Mouse (Mus musculus): ENCODE results near the gene Zfp420. TPM values are rescaled to one million over a fixed set of nuclear protein-coding genes. Genes with fewer than 3 reads are reported as not detected.
"Not testable (repeated sequence)": the region's sequence is repeated elsewhere in the genome, so short reads cannot be mapped to it uniquely, and the experiment has no call there.

The Zfp420 gene
- polyA plus RNA-seq, 1 experiment from 2014 or later = 9.1 TPM

DNA sequence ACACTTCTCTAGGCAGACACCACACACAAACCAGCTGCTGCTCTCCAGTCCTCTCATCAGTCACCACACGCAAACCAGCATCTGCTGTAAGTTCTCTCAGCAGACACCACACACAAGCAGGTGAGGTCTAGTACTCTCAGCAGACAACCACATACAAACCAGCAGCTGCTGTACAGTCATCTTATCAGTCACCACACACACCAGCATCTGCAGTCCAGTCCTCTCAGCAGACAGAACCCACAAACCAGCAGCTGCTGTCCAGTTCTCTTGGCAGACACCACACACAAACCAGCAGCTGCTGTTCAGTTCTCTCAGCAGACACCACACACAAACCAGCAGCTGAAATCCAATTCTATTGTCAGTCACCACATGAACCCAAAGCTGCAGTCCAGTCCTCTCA is 23.0 kb upstream of the Zfp420 start:
- no peak for ATAC-seq (ENCODE audit: low FRiP score, low TSS enrichment)
- no peak overlapping the region for H3K27ac ChIP-seq (ENCODE audit: low read depth, low read length)
- H3K36me3 ChIP-seq (ENCODE audit: control insufficient read depth, insufficient read depth, low read length) = peaks cover 2% of the 10 kb centered on the region; the same call in 1 of the 2 replicates
- no peak overlapping the region for H3K9ac ChIP-seq (ENCODE audit: low read depth, low read length)
- H3K9me3 ChIP-seq (ENCODE audit: control insufficient read depth, low read length) = no peaks in the 10 kb centered on the region
- H3K4me1 ChIP-seq (ENCODE audit: control insufficient read depth, insufficient read depth, low read length) = no peaks in the 10 kb centered on the region
- H3K27me3 ChIP-seq (ENCODE audit: control insufficient read depth, insufficient read depth, low read length) = no peaks in the 10 kb centered on the region
- no peak overlapping the region for H3K4me2 ChIP-seq (replicated peaks; ENCODE audit: low read depth, low read length)
- 91% methylated on average over 1 of the region's 1 CpGs for WGBS
- H3K4me3 ChIP-seq (ENCODE audit: low read length) = no peak overlapping the region

DNA sequence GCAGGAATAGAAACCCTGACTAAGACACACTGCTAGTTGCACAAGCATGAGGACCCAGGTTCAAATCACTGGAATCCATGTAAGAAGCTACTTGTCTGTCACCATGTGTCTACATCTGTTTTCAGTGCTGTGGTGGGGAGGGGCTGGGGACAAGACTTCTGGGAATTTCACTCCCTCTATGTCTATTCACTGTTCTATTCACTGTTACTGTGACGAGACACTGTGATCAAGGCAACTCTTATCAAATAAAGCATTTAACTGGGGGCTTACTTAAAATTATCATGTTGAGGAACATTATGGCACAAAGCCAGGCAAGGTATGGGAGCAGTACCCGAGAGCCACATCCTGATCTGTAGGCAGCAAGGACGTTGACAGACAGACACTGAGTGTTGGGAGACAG is 20.5 kb upstream of the Zfp420 start:
- WGBS = 80% methylated on average over 3 of the region's 3 CpGs
- no peaks in the 10 kb centered on the region for H3K9me3 ChIP-seq (ENCODE audit: control insufficient read depth, low read length)
- H3K27ac ChIP-seq (ENCODE audit: low read depth, low read length) = no peak overlapping the region
- H3K4me2 ChIP-seq (replicated peaks; ENCODE audit: low read depth, low read length) = no peak overlapping the region
- H3K36me3 ChIP-seq (ENCODE audit: control insufficient read depth, insufficient read depth, low read length) = peaks cover 1% of the 10 kb centered on the region
- no peaks in the 10 kb centered on the region for H3K27me3 ChIP-seq (ENCODE audit: control insufficient read depth, insufficient read depth, low read length)
- H3K9ac ChIP-seq (ENCODE audit: low read depth, low read length) = no peak overlapping the region
- H3K4me1 ChIP-seq (ENCODE audit: control insufficient read depth, insufficient read depth, low read length) = no peaks in the 10 kb centered on the region
- ATAC-seq (ENCODE audit: low FRiP score, low TSS enrichment) = no peak
- H3K4me3 ChIP-seq (ENCODE audit: low read length) = no peak overlapping the region

GRCm38 (mm10) chr7:29842105-29842504 is 17.7 kb upstream of the Zfp420 start:
- Histone ChIP-seq H3K4me1 (ENCODE audit: control insufficient read depth, insufficient read depth, low read length) (no peaks in the 10 kb centered on the region), H3K27ac (ENCODE audit: low read depth, low read length) (no peak overlapping the region), H3K4me2 (replicated peaks; ENCODE audit: low read depth, low read length) (no peak overlapping the region), H3K4me3 (ENCODE audit: low read length) (no peak overlapping the region), H3K27me3 (ENCODE audit: control insufficient read depth, insufficient read depth, low read length) (no peaks in the 10 kb centered on the region), H3K9me3 (ENCODE audit: control insufficient read depth, low read length) (no peaks in the 10 kb centered on the region), H3K9ac (ENCODE audit: low read depth, low read length) (no peak overlapping the region), H3K36me3 (ENCODE audit: control insufficient read depth, insufficient read depth, low read length) (peaks cover 18% of the 10 kb centered on the region)
- no peak for ATAC-seq (ENCODE audit: low FRiP score, low TSS enrichment)
- WGBS = 97% methylated on average over 1 of the region's 1 CpGs

GRCm38 (mm10) chr7:29844616-29845015 is 15.2 kb upstream of the Zfp420 start:
- no peaks in the 10 kb centered on the region for H3K9me3 ChIP-seq (ENCODE audit: control insufficient read depth, low read length)
- peaks cover 18% of the 10 kb centered on the region for H3K36me3 ChIP-seq (ENCODE audit: control insufficient read depth, insufficient read depth, low read length)
- no peaks in the 10 kb centered on the region for H3K4me1 ChIP-seq (ENCODE audit: control insufficient read depth, insufficient read depth, low read length)
- no peak overlapping the region for H3K9ac ChIP-seq (ENCODE audit: low read depth, low read length)
- H3K27ac ChIP-seq (ENCODE audit: low read depth, low read length) = no peak overlapping the region
- WGBS = 93% methylated on average over 5 of the region's 5 CpGs
- H3K27me3 ChIP-seq (ENCODE audit: control insufficient read depth, insufficient read depth, low read length) = no peaks in the 10 kb centered on the region
- no peak overlapping the region for H3K4me3 ChIP-seq (ENCODE audit: low read length)
- ATAC-seq (ENCODE audit: low FRiP score, low TSS enrichment) = no peak
- no peak overlapping the region for H3K4me2 ChIP-seq (replicated peaks; ENCODE audit: low read depth, low read length)

DNA sequence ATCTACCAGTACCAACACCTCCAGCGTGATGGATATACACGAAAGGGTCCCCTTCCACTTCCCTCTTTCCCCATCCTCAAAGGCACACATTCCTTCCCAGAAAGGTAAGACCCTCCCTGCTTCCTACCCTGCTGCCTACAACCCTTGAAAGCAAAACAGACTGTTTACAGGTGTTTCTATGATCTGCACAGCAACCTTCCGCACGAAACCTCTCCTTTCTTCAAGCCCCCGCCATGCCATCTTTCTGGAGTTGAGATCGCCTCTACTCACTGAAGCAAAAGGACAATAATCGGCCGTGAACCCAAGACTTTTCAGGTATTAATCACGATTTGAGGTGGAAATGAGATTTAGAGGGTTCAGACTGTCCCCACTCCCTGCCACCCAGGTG is 7.0 kb upstream of the Zfp420 start:
- Histone ChIP-seq H3K36me3 (ENCODE audit: control insufficient read depth, insufficient read depth, low read length) (no peaks in the 10 kb centered on the region), H3K27me3 (ENCODE audit: control insufficient read depth, insufficient read depth, low read length) (no peaks in the 10 kb centered on the region), H3K9ac (ENCODE audit: low read depth, low read length) (peak overlapping the region; percentile 51; the same call in 1 of the 2 replicates), H3K4me3 (ENCODE audit: low read length) (peak overlapping the region; percentile 50), H3K4me1 (ENCODE audit: control insufficient read depth, insufficient read depth, low read length) (peaks cover 4% of the 10 kb centered on the region; the same call in 1 of the 2 replicates), H3K9me3 (ENCODE audit: control insufficient read depth, low read length) (no peaks in the 10 kb centered on the region), H3K27ac (ENCODE audit: low read depth, low read length) (no peak overlapping the region), H3K4me2 (replicated peaks; ENCODE audit: low read depth, low read length) (peak overlapping the region; percentile 79)
- no peak for ATAC-seq (ENCODE audit: low FRiP score, low TSS enrichment)
- WGBS = 66% methylated on average over 9 of the region's 9 CpGs

DNA sequence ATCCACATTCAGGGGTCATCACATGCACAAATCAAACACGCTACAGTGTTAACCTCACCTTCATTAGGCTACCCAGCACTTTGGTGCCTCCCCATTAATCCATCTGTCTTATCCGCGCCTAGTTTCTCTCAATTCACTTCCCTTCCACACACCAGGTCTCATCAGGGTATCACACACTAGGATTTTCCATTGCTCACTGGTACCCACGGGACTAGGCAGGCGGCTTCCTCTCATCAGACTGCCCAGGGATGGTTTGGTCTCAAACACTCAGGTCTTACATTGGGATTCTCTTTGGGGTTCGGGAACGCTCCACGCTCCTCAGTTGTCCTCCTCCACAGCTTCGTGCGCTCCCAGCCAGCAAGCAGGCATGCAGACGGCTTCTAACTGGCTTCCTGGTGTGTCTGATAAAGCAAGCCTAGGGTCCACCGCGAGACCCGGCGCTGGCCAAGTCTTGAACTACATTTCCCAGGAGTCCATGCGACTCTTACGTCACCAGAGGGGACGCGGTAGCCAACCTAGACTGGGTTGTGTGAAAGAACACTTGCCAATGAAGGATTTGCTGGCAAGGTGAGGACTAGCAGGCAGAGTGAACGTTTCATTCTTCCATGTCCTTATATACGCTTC is 6.4 kb upstream of the Zfp420 start, which contains the start of gene Zfp940:
Zfp940 (minus strand) TSS at position 451 of the 624 bp plus-strand sequence.
- Histone ChIP-seq H3K36me3 (ENCODE audit: control insufficient read depth, insufficient read depth, low read length) (no peaks in the 10 kb centered on the region), H3K27me3 (ENCODE audit: control insufficient read depth, insufficient read depth, low read length) (no peaks in the 10 kb centered on the region), H3K27ac (ENCODE audit: low read depth, low read length) (no peak within 1 kb of the TSS), H3K9ac (ENCODE audit: low read depth, low read length) (peak within 1 kb of the TSS; percentile 51; the same call in 1 of the 2 replicates), H3K4me2 (replicated peaks; ENCODE audit: low read depth, low read length) (peak within 1 kb of the TSS; percentile 79), H3K4me3 (ENCODE audit: low read length) (peak within 1 kb of the TSS; percentile 50), H3K4me1 (ENCODE audit: control insufficient read depth, insufficient read depth, low read length) (peaks cover 4% of the 10 kb centered on the region; the same call in 1 of the 2 replicates), H3K9me3 (ENCODE audit: control insufficient read depth, low read length) (no peaks in the 10 kb centered on the region)
- under 1% methylated on average over 21 of the region's 21 CpGs for WGBS
- peak; percentile 97 for ATAC-seq (ENCODE audit: low FRiP score, low TSS enrichment)

DNA sequence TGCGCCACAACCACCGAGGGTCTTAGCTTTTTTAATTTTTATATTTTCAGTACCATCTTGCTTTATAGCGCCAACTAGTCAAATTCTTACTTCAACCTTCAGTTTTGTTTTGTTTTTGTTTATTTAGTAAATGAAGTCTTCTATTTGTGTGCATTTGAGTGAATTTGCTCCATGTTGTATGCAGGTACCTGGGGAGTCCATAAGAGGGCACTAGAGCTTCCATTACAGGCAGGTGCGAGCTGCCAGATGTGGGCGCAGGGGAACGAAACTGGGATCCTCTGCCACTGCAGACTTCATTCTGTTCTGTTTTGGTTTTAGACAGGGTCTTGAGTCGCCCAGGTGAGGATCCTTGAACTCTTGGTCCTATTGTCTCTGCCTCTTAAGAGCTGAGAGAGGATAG is 1.9 kb downstream of the Zfp420 start:
- Histone ChIP-seq H3K4me3 (ENCODE audit: low read length) (no peak overlapping the region), H3K4me1 (ENCODE audit: control insufficient read depth, insufficient read depth, low read length) (no peaks in the 10 kb centered on the region; the same call in 1 of the 2 replicates), H3K4me2 (replicated peaks; ENCODE audit: low read depth, low read length) (no peak overlapping the region), H3K9ac (ENCODE audit: low read depth, low read length) (no peak overlapping the region), H3K9me3 (ENCODE audit: control insufficient read depth, low read length) (no peaks in the 10 kb centered on the region), H3K27me3 (ENCODE audit: control insufficient read depth, insufficient read depth, low read length) (no peaks in the 10 kb centered on the region), H3K27ac (ENCODE audit: low read depth, low read length) (no peak overlapping the region), H3K36me3 (ENCODE audit: control insufficient read depth, insufficient read depth, low read length) (no peaks in the 10 kb centered on the region)
- 91% methylated on average over 7 of the region's 7 CpGs for WGBS
- no peak for ATAC-seq (ENCODE audit: low FRiP score, low TSS enrichment)

GRCm38 (mm10) chr7:29874256-29874655 is 14.5 kb downstream of the Zfp420 start:
- Histone ChIP-seq H3K4me1 (ENCODE audit: control insufficient read depth, insufficient read depth, low read length) (no peaks in the 10 kb centered on the region), H3K27ac (ENCODE audit: low read depth, low read length) (no peak overlapping the region), H3K36me3 (ENCODE audit: control insufficient read depth, insufficient read depth, low read length) (peaks cover 18% of the 10 kb centered on the region), H3K9me3 (ENCODE audit: control insufficient read depth, low read length) (peaks cover 45% of the 10 kb centered on the region), H3K27me3 (ENCODE audit: control insufficient read depth, insufficient read depth, low read length) (no peaks in the 10 kb centered on the region), H3K4me2 (replicated peaks; ENCODE audit: low read depth, low read length) (no peak overlapping the region), H3K4me3 (ENCODE audit: low read length) (no peak overlapping the region), H3K9ac (ENCODE audit: low read depth, low read length) (no peak overlapping the region)
- 94% methylated on average over 10 of the region's 10 CpGs for WGBS
- ATAC-seq (ENCODE audit: low FRiP score, low TSS enrichment) = no peak

- H3K27me3 ChIP-seq (ENCODE audit: control insufficient read depth, insufficient read depth, low read length); H3K4me3 ChIP-seq (ENCODE audit: low read length); H3K27ac ChIP-seq (ENCODE audit: low read depth, low read length); H3K4me2 ChIP-seq (replicated peaks; ENCODE audit: low read depth, low read length); H3K9ac ChIP-seq (ENCODE audit: low read depth, low read length); ATAC-seq (ENCODE audit: low FRiP score, low TSS enrichment); H3K4me1 ChIP-seq (ENCODE audit: control insufficient read depth, insufficient read depth, low read length): not testable (repeated sequence)
- Histone ChIP-seq H3K9me3 (ENCODE audit: control insufficient read depth, low read length) (peaks cover 30% of the 10 kb centered on the region), H3K36me3 (ENCODE audit: control insufficient read depth, insufficient read depth, low read length) (peaks cover 18% of the 10 kb centered on the region)
- WGBS = 93% methylated on average over 9 of the region's 9 CpGs
Measured at GRCm38 (mm10) chr7:29877561-29877960, 17.8 kb downstream of the Zfp420 start.

Measured in kidney, embryonic 14.5 days (tissue).